Mouse (Mus musculus) midbrain, embryonic 12.5 days (tissue): ENCODE results near the gene S1pr1. TPM values are rescaled to one million over a fixed set of nuclear protein-coding genes. Genes with fewer than 3 reads are reported as not detected.

Source experiments
- ATAC-seq: fragments of 200-750 bp; cut with Nextera tagmentation; 2 replicates; pipeline ENCODE4 v1.8.0; 2017; ENCODE audit warnings: low read depth, moderate TSS enrichment, moderate library complexity; ENCODE audit not compliant: low FRiP score
- H3K27ac ChIP-seq: fragments of 300-500 bp; sonication (generic); replicated peaks from 2 replicates; pipeline ENCODE4 v1.5.1; 2016; ENCODE audit warnings: mild to moderate bottlenecking
- H3K27me3 ChIP-seq: fragments of 300-500 bp; sonication (generic); 2 replicates; pipeline ENCODE4 v1.6.1; 2016; ENCODE audit warnings: mild to moderate bottlenecking
- H3K36me3 ChIP-seq: fragments of 300-500 bp; sonication (generic); 2 replicates; pipeline ENCODE4 v1.6.1; 2016
- H3K4me1 ChIP-seq: fragments of 300-500 bp; sonication (generic); 2 replicates; pipeline ENCODE4 v1.6.1; 2016
- H3K4me2 ChIP-seq: fragments of 300-500 bp; sonication (generic); replicated peaks from 2 replicates; pipeline ENCODE4 v1.6.1; 2016; ENCODE audit warnings: mild to moderate bottlenecking, moderate library complexity
- H3K4me3 ChIP-seq: fragments of 300-500 bp; sonication (generic); 2 replicates; pipeline ENCODE4 v1.5.1; 2016; ENCODE audit warnings: mild to moderate bottlenecking
- H3K9ac ChIP-seq: fragments of 300-500 bp; sonication (generic); replicated peaks from 2 replicates; pipeline ENCODE4 v1.6.1; 2016; ENCODE audit warnings: mild to moderate bottlenecking, moderate library complexity
- H3K9me3 ChIP-seq: fragments of 300-500 bp; sonication (generic); 2 replicates; pipeline ENCODE4 v1.6.1; 2016; ENCODE audit warnings: mild to moderate bottlenecking
- WGBS: fragments of 180-500 bp; shearing (Covaris S2); methylation state at CpG from one replicate; pipeline ENCODE4 v1.1.7; 2016; 5-methylcytosine and 5-hydroxymethylcytosine counted together
- polyA plus RNA-seq: library from polyadenylated mRNA; unstranded; fragments of >200 nt; fragmentation: Nextera tagmentation; extraction: Ambion mirVana; gene quantifications from 2 replicates; pipeline ENCODE4 v1.2.1, GENCODE M21; 2016

Gene S1pr1
- polyA plus RNA-seq, 1 experiment from 2014 or later: 20.8 TPM

DNA sequence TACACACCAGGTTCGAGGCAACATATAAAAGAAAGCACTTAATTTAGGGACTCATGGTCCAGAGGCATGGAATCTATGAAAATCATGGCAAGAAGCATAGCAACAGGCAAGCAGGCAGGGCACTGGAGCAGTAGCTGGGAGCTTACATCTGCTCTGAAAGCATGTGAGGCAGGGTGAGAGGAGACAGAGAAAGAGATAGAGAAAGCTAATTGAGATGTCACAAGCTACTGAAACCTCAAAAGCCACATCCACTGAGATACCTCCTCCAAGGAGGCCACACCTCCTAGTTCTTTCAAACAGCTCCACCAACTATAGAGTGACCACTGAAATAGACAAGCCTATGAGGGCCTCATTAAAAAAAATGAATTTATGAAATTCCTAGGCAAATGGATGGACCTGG is 45.6 kb downstream of the S1pr1 start:
- ATAC-seq: no peak
- WGBS: 67% methylated on average over 1 of the region's 1 CpGs
- H3K9ac ChIP-seq: no peak overlapping the region

DNA sequence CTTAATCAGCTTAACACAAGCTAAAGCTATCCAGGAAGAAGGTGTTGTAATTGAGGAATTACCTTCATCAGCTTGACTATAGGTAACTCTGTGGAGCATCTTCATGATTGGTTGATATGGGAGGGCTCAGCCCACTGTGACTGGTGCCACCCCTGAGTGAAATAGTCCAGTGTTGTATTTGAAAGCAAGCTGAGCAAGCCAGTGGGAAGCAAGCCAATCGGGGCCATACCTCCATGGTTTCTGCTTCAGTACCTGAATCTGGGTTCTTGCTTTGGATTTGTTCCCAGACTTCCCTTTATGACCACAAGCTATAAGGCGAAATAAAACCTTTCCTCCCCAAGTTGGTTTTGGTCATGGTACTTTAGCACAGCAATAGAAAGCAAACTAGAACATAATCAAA is 47.7 kb downstream of the S1pr1 start:
- WGBS: 87% methylated on average over 2 of the region's 2 CpGs
- no peak for ATAC-seq

More for the DNA sequence above, 45.6 kb downstream of the S1pr1 start:
- H3K4me2 ChIP-seq: no peak overlapping the region
- no peaks in the 10 kb centered on the region for H3K4me1 ChIP-seq
- H3K9me3 ChIP-seq: no peaks in the 10 kb centered on the region
- no peaks in the 10 kb centered on the region for H3K27me3 ChIP-seq
- no peak overlapping the region for H3K4me3 ChIP-seq
- no peaks in the 10 kb centered on the region for H3K36me3 ChIP-seq
- no peak overlapping the region for H3K27ac ChIP-seq

DNA sequence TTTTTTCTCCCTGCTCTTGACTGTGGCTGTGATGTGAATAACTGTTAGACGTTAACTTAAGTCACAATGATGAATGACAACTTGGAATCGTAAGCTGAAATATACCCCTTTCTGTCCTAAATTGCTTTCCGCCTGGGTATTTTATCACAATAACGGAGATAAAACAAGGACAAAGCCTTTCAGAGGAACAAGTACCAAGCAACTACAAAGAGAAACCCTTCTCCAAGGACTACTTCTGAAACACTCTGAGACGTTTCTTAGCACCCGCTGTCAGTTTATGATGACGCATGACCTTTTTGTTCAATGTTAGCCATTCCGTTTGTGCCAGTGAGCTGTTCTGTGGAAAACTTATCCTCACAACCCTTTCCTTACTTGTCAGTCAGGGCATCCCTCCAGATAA is 48.3 kb downstream of the S1pr1 start:
- Histone ChIP-seq H3K4me1 (0 out of 2 replicates have a peak, but pooled peaks cover 4% of the 10 kb centered on the region), H3K4me2 (no peak overlapping the region), H3K27ac (no peak overlapping the region), H3K36me3 (no peaks in the 10 kb centered on the region), H3K9ac (no peak overlapping the region), H3K9me3 (no peaks in the 10 kb centered on the region), H3K4me3 (no peak overlapping the region), H3K27me3 (no peaks in the 10 kb centered on the region)
- no peak for ATAC-seq
- 74% methylated on average over 8 of the region's 8 CpGs for WGBS

More for the DNA sequence above, 47.7 kb downstream of the S1pr1 start:
- Histone ChIP-seq H3K36me3 (no peaks in the 10 kb centered on the region), H3K9ac (no peak overlapping the region), H3K4me3 (no peak overlapping the region), H3K27me3 (no peaks in the 10 kb centered on the region), H3K4me1 (0 out of 2 replicates have a peak, but pooled peaks cover 1% of the 10 kb centered on the region), H3K4me2 (no peak overlapping the region), H3K27ac (no peak overlapping the region), H3K9me3 (no peaks in the 10 kb centered on the region)

DNA sequence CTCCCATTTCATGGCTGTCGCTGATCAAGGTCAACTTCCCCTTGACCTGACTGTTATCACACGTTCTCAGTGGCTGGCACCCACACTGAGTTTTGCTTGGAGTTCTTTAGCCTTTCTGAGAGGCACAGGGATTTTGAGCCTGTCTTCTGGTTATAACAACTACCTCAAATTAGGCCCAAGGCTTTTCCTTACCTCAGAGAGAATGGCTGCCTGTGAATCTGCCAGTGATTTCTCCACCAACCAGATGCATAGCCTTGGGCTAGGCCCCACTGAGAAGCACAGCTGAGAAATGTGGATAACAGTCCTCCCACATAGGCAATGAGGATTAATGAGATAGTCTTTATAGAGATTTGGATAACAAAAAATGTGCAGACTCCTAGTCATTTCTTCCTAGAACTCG is 50.4 kb downstream of the S1pr1 start:
- H3K4me2 ChIP-seq: no peak overlapping the region
- H3K4me1 ChIP-seq: 0 out of 2 replicates have a peak, but pooled peaks cover 4% of the 10 kb centered on the region
- no peaks in the 10 kb centered on the region for H3K27me3 ChIP-seq
- no peak overlapping the region for H3K9ac ChIP-seq
- WGBS: 51% methylated on average over 3 of the region's 3 CpGs
- no peak overlapping the region for H3K27ac ChIP-seq
- H3K9me3 ChIP-seq: no peaks in the 10 kb centered on the region
- H3K4me3 ChIP-seq: no peak overlapping the region
- no peaks in the 10 kb centered on the region for H3K36me3 ChIP-seq
- no peak for ATAC-seq

DNA sequence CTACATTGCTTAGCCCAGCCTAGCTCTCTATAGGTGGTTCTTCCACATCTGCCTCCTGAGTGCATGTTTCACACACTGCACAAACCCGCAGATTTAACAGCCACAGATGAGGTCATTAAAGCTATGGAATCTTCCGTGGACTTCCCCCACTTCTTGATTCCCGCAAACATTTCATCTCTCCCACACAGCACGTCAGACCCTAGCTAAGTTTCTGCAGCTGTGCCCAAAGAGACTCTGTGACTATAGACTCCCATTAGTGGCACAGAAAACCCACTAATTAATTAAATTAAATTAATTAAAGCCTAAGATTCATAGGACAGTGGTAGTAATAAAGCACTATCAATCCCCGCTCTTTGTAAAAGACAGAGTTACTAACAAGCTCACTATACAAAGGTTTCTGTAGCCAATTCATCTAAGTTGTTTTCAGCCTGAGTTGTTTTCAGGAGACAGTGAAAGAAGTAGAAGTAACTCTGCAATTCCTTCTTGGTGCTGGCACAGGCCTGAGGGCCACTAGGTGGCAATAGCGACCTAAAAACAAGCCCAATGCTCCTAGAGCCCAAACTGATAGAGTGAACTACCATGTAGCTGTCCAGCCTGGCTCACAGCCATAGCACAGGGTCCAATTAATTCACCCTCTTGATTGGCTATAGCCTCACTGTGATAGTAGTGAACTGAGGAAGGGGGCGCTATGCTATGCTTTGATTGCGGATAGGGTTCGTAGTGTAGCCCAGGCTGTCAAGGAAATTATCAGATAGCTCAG is 54.0 kb downstream of the S1pr1 start:
- 57% methylated on average over 9 of the region's 9 CpGs for WGBS
- no peaks in the 10 kb centered on the region for H3K36me3 ChIP-seq
- peak; percentile 84 for ATAC-seq
- H3K4me1 ChIP-seq: 0 out of 2 replicates have a peak, but pooled peaks cover 4% of the 10 kb centered on the region
- no peaks in the 10 kb centered on the region for H3K9me3 ChIP-seq
- H3K4me3 ChIP-seq: no peak overlapping the region
- no peak overlapping the region for H3K27ac ChIP-seq
- no peak overlapping the region for H3K9ac ChIP-seq
- H3K27me3 ChIP-seq: no peaks in the 10 kb centered on the region
- no peak overlapping the region for H3K4me2 ChIP-seq

Other genes with a start within 250 kb of the S1pr1 start
- gene Dph5, start 172.8 kb upstream of the S1pr1 start, polyA plus RNA-seq: 26.5 and 26.8 TPM in 2 replicates